Mouse (Mus musculus) embryonic facial prominence, embryonic 12.5 days (tissue): ENCODE measurements around the gene Rsph9. TPM values are rescaled to one million over a fixed set of nuclear protein-coding genes. Genes with fewer than 3 reads are reported as not detected.

Source experiments
- ATAC-seq: fragments of 200-750 bp; cut with Nextera tagmentation; 2 replicates; pipeline ENCODE4 v1.8.0; 2017; ENCODE audit not compliant: insufficient number of reproducible peaks, insufficient read depth, low FRiP score, low TSS enrichment
- H3K27ac ChIP-seq: fragments of 300-500 bp; sonication (generic); 2 replicates; pipeline ENCODE4 v1.5.1; 2016; ENCODE audit warnings: mild to moderate bottlenecking
- H3K27me3 ChIP-seq: fragments of 300-500 bp; sonication (generic); 2 replicates; pipeline ENCODE4 v1.6.1; 2016; ENCODE audit warnings: mild to moderate bottlenecking, moderate library complexity
- H3K36me3 ChIP-seq: fragments of 300-500 bp; sonication (generic); 2 replicates; pipeline ENCODE4 v1.6.1; 2016; ENCODE audit warnings: mild to moderate bottlenecking
- H3K4me1 ChIP-seq: fragments of 300-500 bp; sonication (generic); 2 replicates; pipeline ENCODE4 v1.6.1; 2016
- H3K4me2 ChIP-seq: fragments of 300-500 bp; sonication (generic); replicated peaks from 2 replicates; pipeline ENCODE4 v1.6.1; 2016; ENCODE audit warnings: mild to moderate bottlenecking, moderate library complexity
- H3K4me3 ChIP-seq: fragments of 300-500 bp; sonication (generic); 2 replicates; pipeline ENCODE4 v1.5.1; 2016; ENCODE audit warnings: mild to moderate bottlenecking
- H3K9ac ChIP-seq: fragments of 300-500 bp; sonication (generic); 2 replicates; pipeline ENCODE4 v1.6.1; 2016; ENCODE audit warnings: mild to moderate bottlenecking, moderate library complexity
- H3K9me3 ChIP-seq: fragments of 300-500 bp; sonication (generic); 2 replicates; pipeline ENCODE4 v1.6.1; 2016; ENCODE audit warnings: mild to moderate bottlenecking, moderate library complexity
- WGBS: fragments of 180-500 bp; shearing (Covaris S2); methylation state at CpG from one replicate; pipeline ENCODE4 v1.1.7; 2016; 5-methylcytosine and 5-hydroxymethylcytosine counted together
- polyA plus RNA-seq: library from polyadenylated mRNA; unstranded; fragments of >200 nt; fragmentation: Nextera tagmentation; extraction: Ambion mirVana; gene quantifications from 2 replicates; pipeline ENCODE4 v1.2.1, GENCODE M21; 2016

Gene Rsph9
- polyA plus RNA-seq, 1 experiment from 2014 or later, result 11.7 TPM

- H3K4me3 ChIP-seq, result no peak overlapping the region
- no peaks in the 10 kb centered on the region for H3K9me3 ChIP-seq
- WGBS, result 64% methylated on average over 13 of the region's 13 CpGs
- H3K4me1 ChIP-seq, result peaks cover 44% of the 10 kb centered on the region
- ATAC-seq, result no peak
- H3K27ac ChIP-seq, result no peak overlapping the region
- peaks cover 39% of the 10 kb centered on the region for H3K36me3 ChIP-seq
- no peak overlapping the region for H3K9ac ChIP-seq
- H3K4me2 ChIP-seq, result no peak overlapping the region
- H3K27me3 ChIP-seq, result no peaks in the 10 kb centered on the region
Measured at GRCm38 (mm10) chr17:46117623-46118422, 26.2 kb downstream of the Rsph9 start.

DNA sequence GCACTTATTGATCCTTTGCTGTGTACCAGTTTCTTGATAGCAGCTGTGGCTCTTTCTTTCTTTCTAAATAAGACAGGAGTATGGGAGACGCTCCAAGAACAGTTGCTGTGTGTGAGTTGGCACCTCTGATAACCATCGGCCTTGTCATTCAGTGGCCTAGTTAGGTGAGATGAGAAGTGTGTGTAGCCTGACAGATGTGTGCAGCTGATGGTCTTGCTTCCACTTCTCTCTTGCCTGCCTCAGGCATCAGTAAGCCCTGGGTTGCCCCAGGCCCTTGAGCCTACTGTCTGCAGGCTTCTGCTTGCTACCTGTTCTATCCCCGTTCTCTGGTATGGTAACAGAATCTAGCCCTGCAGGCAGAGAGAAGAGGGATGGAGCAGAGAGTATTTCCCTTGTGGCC lies 27.1 kb downstream of the Rsph9 start:
- no peaks in the 10 kb centered on the region for H3K9me3 ChIP-seq
- no peaks in the 10 kb centered on the region for H3K27me3 ChIP-seq
- no peak overlapping the region for H3K4me3 ChIP-seq
- no peak for ATAC-seq
- H3K4me1 ChIP-seq, result peaks cover 44% of the 10 kb centered on the region
- H3K9ac ChIP-seq, result no peak overlapping the region
- peak overlapping the region; percentile 30; the same call in 1 of the 2 replicates for H3K27ac ChIP-seq
- peaks cover 30% of the 10 kb centered on the region for H3K36me3 ChIP-seq
- H3K4me2 ChIP-seq, result no peak overlapping the region
- WGBS, result 67% methylated on average over 3 of the region's 3 CpGs

DNA sequence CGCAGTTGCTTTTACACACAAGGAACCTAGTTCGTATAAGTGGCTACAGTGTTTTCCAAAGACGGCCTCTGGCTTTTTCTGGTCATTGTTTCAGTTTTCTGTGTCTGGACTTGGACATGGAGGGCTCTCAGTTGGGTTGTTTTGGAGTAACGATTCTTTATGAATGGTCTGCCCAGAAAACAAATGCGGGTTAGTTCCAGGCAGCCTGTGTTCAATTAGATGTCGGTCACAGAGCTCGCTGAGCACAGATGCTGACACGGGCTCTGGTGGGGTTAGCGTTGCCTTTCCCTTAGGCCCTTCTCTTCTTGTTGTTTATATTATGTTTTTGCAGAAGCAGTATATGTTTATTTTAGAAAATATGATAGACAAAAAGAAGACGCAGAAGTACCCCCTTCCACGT lies 27.9 kb downstream of the Rsph9 start:
- Histone ChIP-seq H3K4me2 (no peak overlapping the region), H3K4me3 (no peak overlapping the region), H3K27me3 (no peaks in the 10 kb centered on the region), H3K4me1 (peaks cover 49% of the 10 kb centered on the region), H3K36me3 (peaks cover 30% of the 10 kb centered on the region), H3K27ac (peak overlapping the region; percentile 78), H3K9ac (no peak overlapping the region), H3K9me3 (no peaks in the 10 kb centered on the region)
- ATAC-seq, result no peak
- WGBS, result 48% methylated on average over 11 of the region's 11 CpGs

DNA sequence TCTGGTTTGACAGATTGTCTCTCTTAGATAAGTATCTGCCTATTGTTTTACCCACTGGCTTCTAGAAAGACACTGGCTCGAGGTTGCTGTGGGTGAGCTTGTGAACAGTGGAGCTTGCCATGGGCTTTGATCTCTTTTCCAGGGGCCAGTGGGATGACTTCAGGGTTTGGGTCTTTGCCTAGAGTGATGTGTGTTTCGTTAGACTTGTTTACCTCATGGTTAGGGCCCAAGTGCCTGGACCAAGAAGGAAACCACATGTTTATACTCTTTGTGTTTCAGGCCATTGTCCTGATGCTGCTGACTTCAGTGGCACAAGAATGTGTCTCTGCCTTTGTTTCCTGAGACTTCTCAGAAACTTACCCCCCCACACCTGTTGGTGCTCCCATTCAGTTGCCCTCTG lies 28.5 kb downstream of the Rsph9 start:
- no peak overlapping the region; the same call in 1 of the 2 replicates for H3K9ac ChIP-seq
- no peak overlapping the region for H3K4me2 ChIP-seq
- no peaks in the 10 kb centered on the region for H3K27me3 ChIP-seq
- 49% methylated on average over 2 of the region's 2 CpGs for WGBS
- H3K4me1 ChIP-seq, result peaks cover 50% of the 10 kb centered on the region
- no peak overlapping the region for H3K4me3 ChIP-seq
- H3K27ac ChIP-seq, result peak overlapping the region; percentile 78
- peaks cover 28% of the 10 kb centered on the region for H3K36me3 ChIP-seq
- H3K9me3 ChIP-seq, result no peaks in the 10 kb centered on the region
- ATAC-seq, result no peak

GRCm38 (mm10) chr17:46110402-46111289 lies 33.4 kb downstream of the Rsph9 start, which contains the start of gene Mrps18a:
Gene Mrps18a (plus strand): TSS chr17:46110986.
- Histone ChIP-seq H3K4me2 (peak within 1 kb of the TSS; percentile 78), H3K27ac (peak within 1 kb of the TSS; percentile 73; the same call in 1 of the 2 replicates), H3K36me3 (no peaks in the 10 kb centered on the region), H3K27me3 (no peaks in the 10 kb centered on the region), H3K9me3 (no peaks in the 10 kb centered on the region), H3K4me1 (peaks cover 26% of the 10 kb centered on the region), H3K9ac (peak within 1 kb of the TSS; percentile 82), H3K4me3 (peak within 1 kb of the TSS; percentile 86)
- WGBS, result 6% methylated on average over 38 of the region's 38 CpGs
- peak; percentile 87 for ATAC-seq

DNA sequence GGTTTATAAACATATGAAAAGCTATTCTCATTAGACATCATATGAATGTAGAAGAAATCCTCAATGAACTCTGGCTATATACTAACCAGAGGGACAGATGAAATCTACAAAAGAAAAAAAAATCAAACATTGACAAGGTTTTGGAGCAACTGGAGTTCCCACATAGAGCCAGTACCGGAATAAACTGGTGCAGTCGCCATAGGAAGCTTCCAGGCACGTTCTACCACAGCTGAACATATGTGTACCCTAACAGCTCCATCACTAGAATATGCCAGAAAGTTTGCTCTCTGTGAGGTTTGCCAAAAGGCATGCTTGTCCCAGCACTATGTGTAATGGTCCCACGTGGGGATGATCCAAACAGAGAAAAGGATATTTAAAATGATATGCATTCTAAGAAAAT lies 35.7 kb downstream of the Rsph9 start:
- Histone ChIP-seq H3K27ac (no peak overlapping the region), H3K4me3 (no peak overlapping the region), H3K27me3 (no peaks in the 10 kb centered on the region), H3K4me1 (peaks cover 18% of the 10 kb centered on the region), H3K36me3 (no peaks in the 10 kb centered on the region), H3K4me2 (no peak overlapping the region), H3K9me3 (no peaks in the 10 kb centered on the region), H3K9ac (no peak overlapping the region)
- ATAC-seq, result no peak
- 80% methylated on average over 4 of the region's 4 CpGs for WGBS

DNA sequence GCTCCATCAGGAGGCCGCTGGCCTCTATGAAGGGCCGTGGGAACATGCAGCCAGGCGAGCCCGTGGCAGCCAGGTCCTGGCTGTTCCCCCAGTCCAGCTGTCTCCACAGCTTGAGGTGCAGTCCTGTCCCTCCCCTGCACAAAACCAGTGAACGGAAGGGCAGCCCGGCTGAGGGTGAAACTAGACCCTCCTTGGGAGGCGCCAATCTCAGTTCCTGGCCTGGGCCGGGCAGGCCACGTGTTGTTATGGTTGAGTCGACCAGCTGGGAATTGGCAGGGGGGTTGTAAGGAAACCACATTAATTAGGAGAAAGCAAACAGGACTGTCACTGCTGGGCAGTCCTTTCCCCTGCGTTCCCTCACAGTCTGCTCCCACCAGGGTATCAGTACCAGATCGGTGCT lies 39.5 kb downstream of the Rsph9 start:
- no peaks in the 10 kb centered on the region for H3K36me3 ChIP-seq
- no peak overlapping the region for H3K9ac ChIP-seq
- H3K4me2 ChIP-seq, result no peak overlapping the region; the same call in 1 of the 2 replicates
- peak; percentile 73; the same call in 1 of the 2 replicates for ATAC-seq
- peak overlapping the region; percentile 26; the same call in 1 of the 2 replicates for H3K27ac ChIP-seq
- H3K27me3 ChIP-seq, result no peaks in the 10 kb centered on the region
- H3K9me3 ChIP-seq, result no peaks in the 10 kb centered on the region
- no peak overlapping the region for H3K4me3 ChIP-seq
- H3K4me1 ChIP-seq, result peaks cover 16% of the 10 kb centered on the region
- WGBS, result 21% methylated on average over 12 of the region's 12 CpGs

DNA sequence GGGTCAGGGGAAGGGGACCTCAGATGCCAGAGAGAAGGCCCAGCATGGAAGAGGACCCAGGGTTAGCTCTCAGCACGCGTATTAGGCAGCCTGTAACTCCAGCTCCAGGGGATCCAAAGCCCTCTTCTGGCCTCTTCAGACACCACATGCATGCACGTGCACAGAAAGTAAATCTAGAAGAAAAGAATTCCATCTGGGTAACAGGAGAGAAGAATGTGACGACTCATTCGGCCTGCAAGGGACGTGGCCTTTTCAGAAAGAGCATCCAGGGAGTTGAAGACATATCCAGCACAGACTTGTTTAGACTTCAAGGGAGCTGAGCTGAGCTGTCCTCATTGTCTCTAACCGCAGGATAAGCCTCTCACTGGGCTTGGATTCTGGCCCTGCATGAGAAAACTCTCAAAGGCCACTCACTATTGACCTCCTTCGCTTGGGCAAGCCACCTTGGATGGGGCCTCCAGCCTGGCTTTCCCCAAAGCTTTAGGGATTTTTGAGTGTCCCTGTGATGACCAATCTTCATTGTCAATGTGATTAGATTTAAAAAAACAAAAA lies 41.3 kb downstream of the Rsph9 start:
- H3K27me3 ChIP-seq, result no peaks in the 10 kb centered on the region
- no peak overlapping the region for H3K4me2 ChIP-seq
- no peak overlapping the region for H3K4me3 ChIP-seq
- H3K9me3 ChIP-seq, result no peaks in the 10 kb centered on the region
- H3K36me3 ChIP-seq, result no peaks in the 10 kb centered on the region
- no peak overlapping the region for H3K9ac ChIP-seq
- H3K4me1 ChIP-seq, result peaks cover 16% of the 10 kb centered on the region
- WGBS, result 57% methylated on average over 8 of the region's 8 CpGs
- no peak for ATAC-seq
- 0 out of 2 replicates have a peak overlapping the region, but pooled peaks have one; percentile 3 for H3K27ac ChIP-seq

GRCm38 (mm10) chr17:46101906-46102305 lies 42.1 kb downstream of the Rsph9 start:
- H3K4me2 ChIP-seq, result no peak overlapping the region
- H3K4me3 ChIP-seq, result no peak overlapping the region
- no peaks in the 10 kb centered on the region for H3K36me3 ChIP-seq
- H3K4me1 ChIP-seq, result peaks cover 16% of the 10 kb centered on the region
- no peaks in the 10 kb centered on the region for H3K27me3 ChIP-seq
- 50% methylated on average over 9 of the region's 9 CpGs for WGBS
- H3K9me3 ChIP-seq, result no peaks in the 10 kb centered on the region
- no peak overlapping the region for H3K27ac ChIP-seq
- no peak for ATAC-seq
- H3K9ac ChIP-seq, result no peak overlapping the region

DNA sequence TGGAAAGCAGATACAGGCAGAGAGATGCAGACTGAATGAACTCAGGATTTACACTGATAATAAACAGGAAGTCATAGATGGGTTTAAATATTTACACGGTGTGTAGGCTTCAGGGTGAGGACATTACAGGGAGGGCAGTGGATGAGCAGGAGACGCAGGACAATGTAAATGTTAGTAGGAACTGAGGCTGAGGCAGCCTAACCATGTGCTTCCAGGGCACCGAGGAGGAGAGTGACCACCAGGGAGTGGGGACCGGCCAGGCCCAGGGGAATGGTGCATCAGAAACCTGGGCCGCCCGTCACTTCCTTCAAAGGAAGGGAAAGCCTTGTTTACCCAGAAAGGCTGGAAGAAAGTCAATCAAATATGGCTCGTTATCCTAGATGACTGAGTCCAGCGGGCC lies 45.5 kb downstream of the Rsph9 start:
- Histone ChIP-seq H3K27me3 (no peaks in the 10 kb centered on the region), H3K4me2 (no peak overlapping the region), H3K4me3 (no peak overlapping the region), H3K9me3 (no peaks in the 10 kb centered on the region), H3K27ac (no peak overlapping the region), H3K36me3 (no peaks in the 10 kb centered on the region), H3K9ac (no peak overlapping the region), H3K4me1 (peaks cover 8% of the 10 kb centered on the region)
- ATAC-seq, result no peak
- WGBS, result 58% methylated on average over 8 of the region's 8 CpGs

DNA sequence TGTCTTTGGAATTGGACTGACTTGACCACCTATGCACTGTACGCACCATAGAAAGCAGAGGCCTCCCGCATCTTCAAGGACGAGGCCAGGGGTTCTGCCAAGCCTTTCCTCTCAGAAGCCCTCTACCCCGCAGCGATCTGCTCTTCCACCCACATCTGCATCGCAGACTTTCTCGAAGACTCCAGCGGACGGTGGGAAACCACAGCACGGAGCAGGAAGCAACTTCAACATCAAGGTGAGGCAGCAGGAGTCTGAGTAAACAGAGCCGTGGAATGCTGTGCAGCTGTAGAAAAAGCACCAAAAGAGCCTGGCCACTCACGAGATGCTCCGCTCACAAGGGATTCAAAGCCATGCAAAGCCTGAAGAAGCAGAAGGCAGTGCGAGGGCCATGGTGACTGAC lies 52.1 kb downstream of the Rsph9 start:
- no peak overlapping the region for H3K27ac ChIP-seq
- H3K9ac ChIP-seq, result no peak overlapping the region
- H3K36me3 ChIP-seq, result no peaks in the 10 kb centered on the region
- 69% methylated on average over 14 of the region's 14 CpGs for WGBS
- no peak overlapping the region for H3K4me2 ChIP-seq
- no peaks in the 10 kb centered on the region for H3K27me3 ChIP-seq
- ATAC-seq, result no peak
- H3K4me3 ChIP-seq, result no peak overlapping the region
- peaks cover 5% of the 10 kb centered on the region for H3K4me1 ChIP-seq
- no peaks in the 10 kb centered on the region for H3K9me3 ChIP-seq
